Mouse (Mus musculus): ENCODE measurements around the gene Kntc1. TPM values are rescaled to one million over a fixed set of nuclear protein-coding genes. Genes with fewer than 3 reads are reported as not detected.

The Kntc1 gene
- polyA plus RNA-seq, 1 experiment: 1.7 TPM

- DNase-seq (ENCODE audit: low read depth): no peak
Measured at GRCm38 (mm10) chr5:123808541-123808940, 59.0 kb downstream of the Kntc1 start.

DNA sequence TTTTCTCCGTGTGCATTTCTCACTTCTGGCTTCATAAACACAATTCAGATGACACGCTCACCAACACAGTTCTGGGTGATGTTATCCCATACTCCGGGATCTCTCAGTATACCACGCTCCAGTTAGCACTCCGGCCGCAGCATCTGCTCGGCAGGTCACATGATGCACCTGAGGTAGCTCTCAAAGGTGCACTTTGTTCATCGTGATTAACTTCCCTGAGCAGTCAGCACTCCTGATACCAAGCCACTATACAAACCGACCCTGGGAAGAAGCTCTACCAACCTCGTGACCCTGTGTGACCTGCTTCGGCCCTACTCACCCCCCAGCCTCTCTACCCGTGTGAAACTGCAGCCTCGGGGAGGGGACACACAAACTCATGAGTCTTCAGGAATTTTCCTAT, 59.6 kb downstream of the Kntc1 start:
- no peak for DNase-seq (ENCODE audit: low read depth)

DNA sequence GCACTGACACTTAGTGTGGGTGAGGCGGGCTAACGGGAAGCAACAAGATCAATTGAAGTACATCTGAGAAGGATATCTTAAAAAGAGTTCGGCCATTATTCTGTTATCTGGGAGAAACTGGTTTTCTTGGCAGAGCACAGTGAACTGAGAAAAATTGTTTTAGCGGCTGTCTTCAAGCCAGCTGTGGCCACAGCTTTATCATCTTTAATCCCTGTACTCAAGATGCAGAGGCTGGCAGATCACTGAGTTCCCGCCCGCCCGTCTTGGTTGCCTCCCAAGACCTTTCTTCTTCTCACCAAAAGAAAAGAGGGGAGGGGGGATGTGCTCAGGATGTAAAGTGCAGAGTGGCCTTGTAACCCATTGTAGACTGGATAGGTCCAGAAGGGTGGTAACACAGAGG, 67.4 kb downstream of the Kntc1 start:
- no peak for DNase-seq (ENCODE audit: low read depth)

DNA sequence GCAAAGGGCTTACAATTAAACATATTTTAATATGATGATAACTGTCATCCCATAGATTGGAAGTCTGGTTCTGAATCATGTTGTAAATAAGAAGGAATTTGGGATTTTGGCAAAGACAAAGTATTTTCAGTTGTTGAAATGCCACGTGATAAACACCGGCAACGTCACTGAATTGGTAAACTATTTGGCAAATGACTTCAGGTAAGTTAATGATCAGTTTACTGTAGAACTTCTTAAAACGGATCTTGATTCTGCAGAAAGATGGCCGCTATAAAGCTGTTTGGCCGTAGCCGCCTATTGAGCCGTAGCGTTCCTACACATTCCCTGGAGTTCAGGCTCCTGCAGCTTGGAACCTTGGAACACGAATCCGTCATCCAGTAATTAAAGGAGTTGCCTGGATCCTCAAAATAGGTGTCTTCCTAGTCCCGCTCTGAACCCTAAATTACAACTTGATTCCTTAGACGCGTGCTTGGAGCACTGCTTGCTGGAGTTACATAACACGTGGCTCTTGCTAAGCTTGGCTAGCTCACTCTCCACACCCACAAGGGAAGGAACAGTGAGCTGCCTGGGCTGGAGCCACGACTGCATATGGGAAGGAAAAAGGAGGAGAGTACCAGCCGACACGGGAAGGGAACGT, 69.5 kb downstream of the Kntc1 start:
- no peak for DNase-seq (ENCODE audit: low read depth)

- DNase-seq (ENCODE audit: low read depth): no peak
Measured at GRCm38 (mm10) chr5:123820501-123821263, 71.2 kb downstream of the Kntc1 start.

- no peak for DNase-seq (ENCODE audit: low read depth)
Measured at GRCm38 (mm10) chr5:123821264-123821571, 71.7 kb downstream of the Kntc1 start.

GRCm38 (mm10) chr5:123822706-123823105, 73.2 kb downstream of the Kntc1 start:
- no peak for DNase-seq (ENCODE audit: low read depth)

DNA sequence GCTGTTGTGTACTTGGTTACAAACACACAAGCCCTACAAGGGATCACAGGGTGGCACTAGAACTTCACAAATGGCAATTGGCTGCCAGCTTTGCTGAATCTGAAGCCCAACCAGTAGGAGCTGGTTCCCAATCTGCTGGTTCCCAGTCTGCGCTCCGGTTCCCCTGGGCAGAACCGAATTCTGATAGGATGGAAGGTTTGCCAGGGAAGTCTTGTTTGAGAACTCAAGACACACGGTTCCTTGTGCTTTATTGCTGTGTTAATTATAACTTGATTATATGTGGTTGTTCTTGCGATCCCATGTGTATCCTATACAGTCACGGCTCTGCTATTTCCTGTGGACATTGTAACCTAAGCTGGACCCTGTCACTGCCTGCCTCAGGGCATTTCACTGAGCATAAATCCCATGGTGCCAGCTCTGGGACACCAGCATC, 78.2 kb downstream of the Kntc1 start:
- DNase-seq (ENCODE audit: low read depth): no peak

DNA sequence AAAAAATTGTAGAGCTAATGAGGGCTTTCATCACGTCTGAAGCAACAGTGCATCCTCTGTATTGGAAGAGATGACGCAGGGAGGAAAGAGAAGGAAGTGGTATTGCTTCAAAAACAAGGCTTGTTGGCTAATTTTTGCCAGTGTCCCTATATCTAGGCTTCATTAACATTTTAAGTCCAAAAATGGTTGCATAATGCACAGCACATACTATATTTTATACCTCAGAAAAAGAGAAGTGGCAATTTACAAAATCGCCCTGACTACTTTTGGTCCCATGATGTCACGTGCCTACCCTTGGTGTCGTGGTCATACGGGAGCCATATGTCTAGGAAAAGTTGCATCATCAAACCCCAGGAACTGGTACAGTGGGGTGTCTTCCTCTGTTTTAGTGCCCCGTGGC, 82.8 kb downstream of the Kntc1 start:
- no peak for DNase-seq (ENCODE audit: low read depth)

GRCm38 (mm10) chr5:123834836-123835235, 85.3 kb downstream of the Kntc1 start:
- no peak for DNase-seq (ENCODE audit: low read depth)

GRCm38 (mm10) chr5:123837371-123837770, 87.9 kb downstream of the Kntc1 start:
- no peak for DNase-seq (ENCODE audit: low read depth)

DNA sequence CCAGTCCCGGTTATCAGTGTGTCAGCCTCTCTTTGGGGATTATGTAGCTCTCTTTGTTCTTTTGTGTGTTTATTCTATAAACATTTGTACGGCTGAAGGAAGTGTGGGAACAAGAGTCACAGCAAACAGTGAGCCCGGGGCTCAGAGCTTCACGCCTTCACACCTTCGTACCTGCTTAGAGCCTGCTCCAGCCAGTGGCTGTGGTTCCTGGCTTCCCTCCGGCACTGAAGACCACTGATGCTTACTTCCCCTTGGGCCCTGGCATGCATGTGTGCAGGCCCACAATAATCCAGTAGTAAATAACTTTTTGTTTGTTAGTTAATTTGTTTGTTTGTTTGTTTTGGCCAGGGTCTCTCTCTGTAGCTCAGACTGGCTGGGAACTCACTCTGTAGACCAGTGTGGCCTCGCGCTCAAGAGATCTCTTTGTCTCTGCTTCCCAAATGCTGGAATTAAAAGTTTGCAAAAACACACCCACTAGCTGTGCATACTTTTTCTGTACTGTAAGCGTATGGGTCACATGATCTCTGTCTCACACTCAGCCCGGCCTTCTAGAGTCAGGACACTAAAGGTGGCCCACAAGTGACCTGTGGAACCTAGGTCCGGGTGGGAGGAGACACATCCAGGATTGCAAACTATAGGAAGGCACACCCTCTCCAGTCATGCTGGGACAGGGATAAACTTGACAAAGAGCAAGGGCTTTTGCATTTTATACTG, 92.9 kb downstream of the Kntc1 start:
- DNase-seq (ENCODE audit: low read depth): no peak

DNA sequence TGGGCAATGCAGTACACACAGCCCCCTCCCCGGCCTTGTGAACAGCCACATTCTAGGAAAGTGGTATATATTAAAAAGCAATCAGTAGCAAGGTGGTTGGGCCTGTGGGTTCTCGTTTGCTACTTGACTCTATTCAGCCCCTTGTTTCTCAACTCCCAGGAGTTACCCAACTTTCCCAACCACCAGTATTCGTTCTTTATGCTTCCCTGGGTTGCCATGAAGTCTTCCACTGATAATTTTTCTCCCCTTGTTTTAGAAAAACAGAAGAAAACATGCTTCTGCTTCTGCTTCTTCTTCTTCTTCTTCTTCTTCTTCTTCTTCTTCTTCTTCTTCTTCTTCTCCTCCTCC, 93.4 kb downstream of the Kntc1 start:
- no peak for DNase-seq (ENCODE audit: low read depth)

- no peak for DNase-seq (ENCODE audit: low read depth)
Measured at GRCm38 (mm10) chr5:123843816-123844215, 94.3 kb downstream of the Kntc1 start.

DNA sequence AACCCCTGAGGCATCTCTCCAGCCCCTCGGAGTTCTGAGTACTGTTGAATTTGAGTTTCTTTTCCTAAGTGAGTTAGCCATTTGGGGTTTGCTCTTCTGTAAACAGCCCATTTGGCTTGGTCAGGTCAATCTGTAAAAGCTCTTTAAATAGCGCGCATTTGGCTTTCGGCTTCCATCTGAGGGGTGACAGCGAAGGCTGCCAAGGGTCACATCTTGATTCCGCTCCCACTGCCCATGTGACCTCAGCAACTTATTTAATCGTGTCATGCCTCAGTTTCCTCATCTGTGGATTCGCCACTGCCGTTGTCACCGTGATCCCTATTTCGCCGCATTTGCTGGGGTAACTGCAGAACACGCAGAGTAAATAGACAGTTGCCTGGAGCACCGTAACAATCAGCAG, 94.8 kb downstream of the Kntc1 start:
- DNase-seq (ENCODE audit: low read depth): no peak

DNA sequence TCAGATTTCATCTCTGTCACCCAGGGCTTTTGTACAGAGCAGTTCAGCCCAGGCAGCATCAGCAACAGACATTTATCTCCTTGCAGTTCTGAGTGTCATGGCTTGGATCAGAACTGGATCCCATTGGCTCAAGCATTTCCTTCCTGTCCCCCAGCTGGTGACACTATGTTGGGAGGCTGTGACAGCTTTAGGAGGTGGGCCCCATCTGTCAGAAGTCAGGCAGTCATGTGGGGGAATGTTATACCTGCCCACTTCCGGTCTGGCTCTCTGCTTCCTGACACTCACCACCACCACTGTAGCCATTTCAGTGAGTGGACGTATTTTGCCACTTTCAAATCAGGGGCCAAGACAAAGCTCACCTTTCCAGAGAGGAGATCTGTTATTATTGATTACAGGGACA, 101.9 kb downstream of the Kntc1 start:
- DNase-seq (ENCODE audit: low read depth): no peak

DNA sequence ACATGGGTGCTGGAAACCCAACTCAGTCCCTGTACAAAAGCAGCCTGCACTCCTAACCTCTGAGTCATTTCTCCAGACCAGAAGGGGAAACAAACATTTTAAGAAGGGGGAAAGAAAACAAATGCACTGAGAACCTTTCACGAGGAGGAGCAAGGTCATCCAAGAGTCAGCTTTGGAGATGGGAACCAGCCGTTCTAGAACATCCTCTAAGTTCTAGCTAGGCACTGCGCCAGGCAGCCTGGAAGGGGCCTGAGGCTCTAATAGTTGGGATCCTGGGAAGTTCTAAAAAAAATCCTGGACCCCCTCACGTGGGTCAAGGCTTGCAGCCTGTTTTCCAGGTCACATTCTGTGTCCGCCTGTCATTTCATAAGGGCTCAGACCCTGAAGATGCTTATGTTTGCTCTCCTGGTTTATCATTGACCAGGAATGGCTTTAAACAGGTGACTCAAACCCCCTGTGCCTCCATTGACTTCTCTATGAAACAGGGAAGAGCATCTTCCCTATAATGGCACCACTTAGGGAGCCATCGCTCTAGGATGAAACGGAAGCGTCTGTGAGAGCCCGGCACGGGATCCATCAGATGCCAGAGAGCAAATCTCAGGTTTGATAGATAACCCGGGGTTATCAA, 104.5 kb downstream of the Kntc1 start:
- DNase-seq (ENCODE audit: low read depth): no peak

DNA sequence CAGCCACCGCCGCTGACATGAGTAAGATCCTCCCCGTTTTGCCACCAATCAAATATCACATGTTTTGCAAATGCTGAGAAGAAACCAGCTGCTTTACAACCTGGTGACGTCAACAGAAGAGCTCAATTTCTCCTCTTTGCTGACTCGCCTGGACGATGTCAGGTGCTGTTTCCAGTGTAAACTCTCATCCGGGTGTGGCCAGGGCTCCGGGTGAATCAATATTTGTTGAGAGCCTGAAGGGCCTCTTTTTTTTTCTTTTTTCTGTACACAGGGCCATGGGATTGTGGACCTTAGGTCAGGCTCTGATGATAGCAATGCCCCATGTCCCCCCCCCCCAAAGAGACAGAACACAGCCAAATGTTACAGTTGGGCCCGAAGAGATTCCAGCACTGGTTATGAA, 105.0 kb downstream of the Kntc1 start:
- no peak for DNase-seq (ENCODE audit: low read depth)

DNA sequence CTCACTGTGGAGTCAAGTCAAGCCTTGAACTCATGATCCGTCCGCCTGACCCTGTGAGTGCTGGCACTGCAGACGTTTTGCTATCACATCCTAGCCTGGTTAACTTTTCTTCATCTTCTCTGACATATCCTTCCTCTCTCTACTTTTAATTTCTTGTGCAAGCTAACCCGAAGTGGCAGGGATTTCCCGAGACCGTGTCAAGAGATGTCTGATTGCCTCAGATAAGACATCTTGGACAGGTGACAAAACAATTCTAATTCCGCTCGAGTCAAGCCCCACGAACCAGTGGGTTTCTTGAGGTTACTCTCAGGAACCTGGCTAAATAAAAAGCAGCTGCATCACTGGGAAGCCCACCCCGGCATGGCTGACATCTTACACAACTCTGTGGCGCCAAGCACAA, 109.3 kb downstream of the Kntc1 start:
- DNase-seq (ENCODE audit: low read depth): no peak

DNA sequence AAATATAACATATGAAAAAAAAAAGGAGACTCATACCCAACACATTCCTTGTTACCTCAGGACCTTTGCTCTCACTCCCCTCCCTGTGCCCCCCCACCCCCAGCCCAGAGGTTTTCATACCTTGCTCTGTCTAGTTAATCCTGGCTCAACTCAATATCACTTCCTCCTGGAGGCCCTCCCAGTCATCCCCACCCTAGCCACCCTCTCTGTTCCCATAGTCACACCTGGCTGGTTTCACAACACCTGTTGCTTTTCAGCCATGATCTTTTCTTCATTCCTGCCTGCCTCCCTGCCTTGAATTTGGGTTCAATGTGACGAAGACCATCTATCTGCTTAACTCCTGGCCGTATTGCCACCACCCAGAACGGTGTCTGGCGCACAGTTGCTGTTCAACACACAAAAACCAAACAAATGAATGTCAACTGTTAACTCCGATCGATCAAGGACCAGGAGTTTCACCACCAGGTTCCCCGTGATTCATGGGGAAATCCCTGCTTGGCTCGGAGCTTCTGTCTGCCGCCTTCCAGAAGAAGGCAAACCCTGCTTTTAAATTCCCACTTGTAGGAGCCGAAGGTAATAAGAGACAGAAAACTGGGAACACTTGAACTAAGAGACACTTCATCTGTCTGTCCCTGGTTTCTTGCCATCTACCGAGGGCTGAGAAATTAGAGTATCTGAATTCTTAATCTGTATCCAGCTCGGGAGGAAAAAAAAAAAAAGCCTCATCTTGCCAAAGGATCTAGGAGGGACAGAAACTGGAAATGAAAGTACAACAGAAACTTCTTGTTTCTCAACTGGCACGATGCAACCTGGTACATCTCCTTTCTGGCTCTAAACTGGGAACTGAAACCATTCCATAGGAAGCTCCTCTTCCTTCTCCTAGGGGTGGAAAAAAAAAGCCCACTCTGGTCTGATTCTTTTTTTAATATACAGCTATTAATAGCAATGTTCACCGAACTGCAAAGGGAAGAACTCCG, 113.1 kb downstream of the Kntc1 start:
- peak; percentile 81 for DNase-seq (ENCODE audit: low read depth)

- DNase-seq (ENCODE audit: low read depth): no peak
Measured at GRCm38 (mm10) chr5:123863934-123864333, 114.4 kb downstream of the Kntc1 start.

DNA sequence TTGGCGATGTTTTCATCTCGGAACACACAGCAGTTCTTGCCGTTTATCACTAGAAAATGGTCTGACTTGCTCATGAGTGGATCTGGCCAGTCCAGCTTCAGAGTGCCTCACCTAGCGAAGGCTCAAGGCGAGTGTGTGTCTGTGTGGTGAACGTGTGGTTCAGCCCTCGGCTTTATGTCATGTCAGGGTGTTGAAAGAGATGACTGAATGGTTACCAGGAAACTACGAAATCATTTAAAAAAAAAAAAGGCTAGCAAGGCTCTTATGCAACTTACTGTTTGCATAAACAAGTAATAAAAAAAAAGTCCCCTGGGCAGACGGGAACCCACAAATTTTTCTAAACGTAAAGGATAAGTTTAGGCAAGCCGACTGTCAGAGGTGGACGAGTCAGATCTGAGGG, 115.8 kb downstream of the Kntc1 start, which contains the start of gene Hcar2:
Hcar2 (minus strand) TSS at position 135 of the 400 bp plus-strand sequence.
- peak; percentile 61 for DNase-seq (ENCODE audit: low read depth)
